Mouse (Mus musculus): ENCODE data around the gene Sqor. TPM values are rescaled to one million over a fixed set of nuclear protein-coding genes. Genes with fewer than 3 reads are reported as not detected.

Sqor gene
- polyA plus RNA-seq, 1 experiment, result 7.9 TPM

- Histone ChIP-seq H3K4me1 (ENCODE audit: control insufficient read depth, insufficient read depth, insufficient read length) (no peaks in the 10 kb centered on the region), H3K27me3 (ENCODE audit: control insufficient read depth, insufficient read depth, low read length) (no peaks in the 10 kb centered on the region), H3K36me3 (ENCODE audit: control insufficient read depth, insufficient read depth, low read length) (no peaks in the 10 kb centered on the region), H3K27ac (ENCODE audit: insufficient read depth, low read length) (no peak overlapping the region), H3K4me3 (ENCODE audit: extremely low read depth, insufficient read depth, insufficient read length) (no peak overlapping the region)
- TF ChIP-seq CTCF (IDR thresholded peaks at IDR 0.05; ENCODE audit: extremely low read depth, insufficient read depth, insufficient read length, insufficient replicate concordance), result no peak
- no peak for TF ChIP-seq POLR2A (IDR thresholded peaks at IDR 0.05; ENCODE audit: low read depth, low read length)
- 96% methylated on average over 6 of the region's 6 CpGs for WGBS
- DNase-seq (ENCODE audit: low read depth in 1 of 2, low spot score in 2 of 2), result no peak
These were observed 39.4 kb downstream of the Sqor start for GRCm38 (mm10) chr2:122804392-122804791.

GRCm38 (mm10) chr2:122806040-122806439, 41.0 kb downstream of the Sqor start:
- H3K4me1 ChIP-seq (ENCODE audit: control insufficient read depth, insufficient read depth, insufficient read length), result no peaks in the 10 kb centered on the region
- WGBS, result 84% methylated on average over 3 of the region's 3 CpGs
- no peak for DNase-seq (ENCODE audit: low read depth in 1 of 2, low spot score in 2 of 2)

GRCm38 (mm10) chr2:122809027-122809426, 44.0 kb downstream of the Sqor start:
- no peak for TF ChIP-seq POLR2A (IDR thresholded peaks at IDR 0.05; ENCODE audit: low read depth, low read length)
- TF ChIP-seq CTCF (IDR thresholded peaks at IDR 0.05; ENCODE audit: extremely low read depth, insufficient read depth, insufficient read length, insufficient replicate concordance), result no peak
- no peak overlapping the region for H3K4me3 ChIP-seq (ENCODE audit: extremely low read depth, insufficient read depth, insufficient read length)
- no peaks in the 10 kb centered on the region for H3K36me3 ChIP-seq (ENCODE audit: control insufficient read depth, insufficient read depth, low read length)
- H3K27me3 ChIP-seq (ENCODE audit: control insufficient read depth, insufficient read depth, low read length), result no peaks in the 10 kb centered on the region
- H3K27ac ChIP-seq (ENCODE audit: insufficient read depth, low read length), result no peak overlapping the region
- no peak for DNase-seq (ENCODE audit: low read depth in 1 of 2, low spot score in 2 of 2)
- WGBS, result 95% methylated on average over 4 of the region's 4 CpGs
- H3K4me1 ChIP-seq (ENCODE audit: control insufficient read depth, insufficient read depth, insufficient read length), result no peaks in the 10 kb centered on the region

More at GRCm38 (mm10) chr2:122806040-122806439, 41.0 kb downstream of the Sqor start:
- no peak for TF ChIP-seq CTCF (IDR thresholded peaks at IDR 0.05; ENCODE audit: extremely low read depth, insufficient read depth, insufficient read length, insufficient replicate concordance)
- no peak for TF ChIP-seq POLR2A (IDR thresholded peaks at IDR 0.05; ENCODE audit: low read depth, low read length)
- H3K27me3 ChIP-seq (ENCODE audit: control insufficient read depth, insufficient read depth, low read length), result no peaks in the 10 kb centered on the region
- no peaks in the 10 kb centered on the region for H3K36me3 ChIP-seq (ENCODE audit: control insufficient read depth, insufficient read depth, low read length)
- H3K27ac ChIP-seq (ENCODE audit: insufficient read depth, low read length), result no peak overlapping the region
- no peak overlapping the region for H3K4me3 ChIP-seq (ENCODE audit: extremely low read depth, insufficient read depth, insufficient read length)

GRCm38 (mm10) chr2:122816986-122817385, 51.9 kb downstream of the Sqor start:
- 64% methylated on average over 2 of the region's 2 CpGs for WGBS
- H3K27ac ChIP-seq (ENCODE audit: insufficient read depth, low read length), result no peak overlapping the region
- TF ChIP-seq POLR2A (IDR thresholded peaks at IDR 0.05; ENCODE audit: low read depth, low read length) (no peak), CTCF (IDR thresholded peaks at IDR 0.05; ENCODE audit: extremely low read depth, insufficient read depth, insufficient read length, insufficient replicate concordance) (no peak)
- H3K36me3 ChIP-seq (ENCODE audit: control insufficient read depth, insufficient read depth, low read length), result no peaks in the 10 kb centered on the region
- no peaks in the 10 kb centered on the region for H3K27me3 ChIP-seq (ENCODE audit: control insufficient read depth, insufficient read depth, low read length)
- no peak for DNase-seq (ENCODE audit: low read depth in 1 of 2, low spot score in 2 of 2)
- no peak overlapping the region for H3K4me3 ChIP-seq (ENCODE audit: extremely low read depth, insufficient read depth, insufficient read length)
- no peaks in the 10 kb centered on the region for H3K4me1 ChIP-seq (ENCODE audit: control insufficient read depth, insufficient read depth, insufficient read length)

GRCm38 (mm10) chr2:122821246-122821645, 56.2 kb downstream of the Sqor start:
- 71% methylated on average over 2 of the region's 2 CpGs for WGBS
- no peak overlapping the region for H3K4me3 ChIP-seq (ENCODE audit: extremely low read depth, insufficient read depth, insufficient read length)
- TF ChIP-seq POLR2A (IDR thresholded peaks at IDR 0.05; ENCODE audit: low read depth, low read length) (no peak), CTCF (IDR thresholded peaks at IDR 0.05; ENCODE audit: extremely low read depth, insufficient read depth, insufficient read length, insufficient replicate concordance) (no peak)
- no peaks in the 10 kb centered on the region for H3K4me1 ChIP-seq (ENCODE audit: control insufficient read depth, insufficient read depth, insufficient read length)
- no peaks in the 10 kb centered on the region for H3K36me3 ChIP-seq (ENCODE audit: control insufficient read depth, insufficient read depth, low read length)
- H3K27ac ChIP-seq (ENCODE audit: insufficient read depth, low read length), result no peak overlapping the region
- no peak for DNase-seq (ENCODE audit: low read depth in 1 of 2, low spot score in 2 of 2)
- H3K27me3 ChIP-seq (ENCODE audit: control insufficient read depth, insufficient read depth, low read length), result no peaks in the 10 kb centered on the region

GRCm38 (mm10) chr2:122825406-122826236, 60.6 kb downstream of the Sqor start:
- H3K36me3 ChIP-seq (ENCODE audit: control insufficient read depth, insufficient read depth, low read length), result no peaks in the 10 kb centered on the region
- TF ChIP-seq POLR2A (IDR thresholded peaks at IDR 0.05; ENCODE audit: low read depth, low read length) (no peak), CTCF (IDR thresholded peaks at IDR 0.05; ENCODE audit: extremely low read depth, insufficient read depth, insufficient read length, insufficient replicate concordance) (0 out of 2 replicates have a peak, but pooled peaks have one; percentile 19)
- no peaks in the 10 kb centered on the region for H3K4me1 ChIP-seq (ENCODE audit: control insufficient read depth, insufficient read depth, insufficient read length)
- no peak overlapping the region for H3K27ac ChIP-seq (ENCODE audit: insufficient read depth, low read length)
- no peak for DNase-seq (ENCODE audit: low read depth in 1 of 2, low spot score in 2 of 2)
- 59% methylated on average over 19 of the region's 19 CpGs for WGBS
- H3K4me3 ChIP-seq (ENCODE audit: extremely low read depth, insufficient read depth, insufficient read length), result no peak overlapping the region
- no peaks in the 10 kb centered on the region for H3K27me3 ChIP-seq (ENCODE audit: control insufficient read depth, insufficient read depth, low read length)

- no peak overlapping the region for H3K4me3 ChIP-seq (ENCODE audit: extremely low read depth, insufficient read depth, insufficient read length)
- TF ChIP-seq CTCF (IDR thresholded peaks at IDR 0.05; ENCODE audit: extremely low read depth, insufficient read depth, insufficient read length, insufficient replicate concordance) (no peak), POLR2A (IDR thresholded peaks at IDR 0.05; ENCODE audit: low read depth, low read length) (no peak)
- no peak for DNase-seq (ENCODE audit: low read depth in 1 of 2, low spot score in 2 of 2)
- H3K4me1 ChIP-seq (ENCODE audit: control insufficient read depth, insufficient read depth, insufficient read length), result no peaks in the 10 kb centered on the region
- H3K36me3 ChIP-seq (ENCODE audit: control insufficient read depth, insufficient read depth, low read length), result no peaks in the 10 kb centered on the region
- no peak overlapping the region for H3K27ac ChIP-seq (ENCODE audit: insufficient read depth, low read length)
- WGBS, result 76% methylated on average over 3 of the region's 3 CpGs
- no peaks in the 10 kb centered on the region for H3K27me3 ChIP-seq (ENCODE audit: control insufficient read depth, insufficient read depth, low read length)
These were observed 61.3 kb downstream of the Sqor start for GRCm38 (mm10) chr2:122826302-122826701.

All from spleen, adult 2 months (tissue).